ENCODE assay signal across 8 mouse cellular contexts in genomic region chr8:45358132-45358918, GRCm38 (mm10). TPM values are rescaled to one million over a fixed set of nuclear protein-coding genes. Genes with fewer than 3 reads are reported as not detected.
DNase-seq lines count a peak whose midpoint lies in the region; ATAC-seq and TF ChIP-seq lines count a peak whose summit lies in the region.

No protein-coding gene starts in this region.

- H3K4me1 ChIP-seq in ES-Bruce4 (ENCODE audit: control insufficient read depth, insufficient read depth, low read length) = no peaks in the 10 kb centered on the region
- no peaks in the 10 kb centered on the region; the same call in 1 of the 2 replicates for H3K4me1 ChIP-seq in forebrain, embryonic 11.5 days (replicated peaks; ENCODE audit: control insufficient read depth, insufficient read depth, low read length)
- H3K4me1 ChIP-seq in heart, embryonic 16.5 days (ENCODE audit: control insufficient read depth, insufficient read depth, low read length) = no peaks in the 10 kb centered on the region
- H3K4me1 ChIP-seq in liver, embryonic 16.5 days (ENCODE audit: control insufficient read depth, low read depth, low read length) = no peaks in the 10 kb centered on the region

- no peaks in the 10 kb centered on the region for H3K9me3 ChIP-seq in ES-Bruce4 (replicated peaks; ENCODE audit: control insufficient read depth, insufficient read depth, low read length, poor library complexity, severe bottlenecking)
- H3K9me3 ChIP-seq in forebrain, embryonic 11.5 days (ENCODE audit: control insufficient read depth, low read length) = no peaks in the 10 kb centered on the region
- no peaks in the 10 kb centered on the region for H3K9me3 ChIP-seq in heart, embryonic 16.5 days (replicated peaks; ENCODE audit: control insufficient read depth, low read length)
- H3K9me3 ChIP-seq in liver, embryonic 16.5 days (replicated peaks; ENCODE audit: control insufficient read depth, low read length) = no peaks in the 10 kb centered on the region

- peak overlapping the region; percentile 63 for H3K4me3 ChIP-seq in ES-Bruce4 (ENCODE audit: low read depth, low read length)
- peak overlapping the region; percentile 51 for H3K4me3 ChIP-seq in forebrain, embryonic 11.5 days (ENCODE audit: low read depth, low read length)
- H3K4me3 ChIP-seq in heart, embryonic 16.5 days (ENCODE audit: low read length) = peak overlapping the region; percentile 55
- H3K4me3 ChIP-seq in liver, embryonic 16.5 days (ENCODE audit: low read depth, low read length) = peak overlapping the region; percentile 61

- no peak for TF ChIP-seq EP300 in ES-Bruce4 (IDR thresholded peaks at IDR 0.05; ENCODE audit: insufficient read depth, low read depth, low read length)

- peak overlapping the region; percentile 83 for H3K9ac ChIP-seq in ES-Bruce4 (ENCODE audit: low read depth, poor library complexity, severe bottlenecking)
- peak overlapping the region; percentile 87 for H3K9ac ChIP-seq in forebrain, embryonic 11.5 days (ENCODE audit: low read length)
- H3K9ac ChIP-seq in heart, embryonic 16.5 days (ENCODE audit: low read length) = peak overlapping the region; percentile 76
- H3K9ac ChIP-seq in liver, embryonic 16.5 days (ENCODE audit: low read depth, low read length) = peak overlapping the region; percentile 43

- H3K4me2 ChIP-seq in forebrain, embryonic 11.5 days (ENCODE audit: low read depth, low read length, severe bottlenecking) = peak overlapping the region; percentile 96
- peak overlapping the region; percentile 88 for H3K4me2 ChIP-seq in heart, embryonic 16.5 days (ENCODE audit: low read depth, low read length)
- peak overlapping the region; percentile 55 for H3K4me2 ChIP-seq in liver, embryonic 16.5 days (ENCODE audit: low read depth, low read length)

- no peak for TF ChIP-seq CTCF in ES-Bruce4 (IDR thresholded peaks at IDR 0.05; ENCODE audit: low read depth, low read length)
- TF ChIP-seq CTCF in brain, embryonic 14.5 days (IDR thresholded peaks at IDR 0.05; ENCODE audit: borderline replicate concordance, extremely low read depth, insufficient read depth, insufficient read length) = no peak

- TF ChIP-seq POLR2A in ES-Bruce4 (IDR thresholded peaks at IDR 0.05; ENCODE audit: insufficient read depth, low read length) = no peak
- TF ChIP-seq POLR2A in brain, embryonic 14.5 days (IDR thresholded peaks at IDR 0.05; ENCODE audit: borderline replicate concordance, extremely low read depth, insufficient read depth, insufficient read length, poor library complexity, severe bottlenecking) = 0 out of 2 replicates have a peak, but pooled peaks have one; percentile 7

- WGBS in forebrain, embryonic 11.5 days = 5% methylated on average over 38 of the region's 49 CpGs
- WGBS in heart, embryonic 16.5 days = 5% methylated on average over 49 of the region's 49 CpGs
- 6% methylated on average over 49 of the region's 49 CpGs for WGBS in liver, embryonic 16.5 days (ENCODE audit: insufficient replicate concordance)

- DNase-seq in brain, embryonic 14.5 days (ENCODE audit: low read depth) = peak; percentile 80
- peak; percentile 71 for DNase-seq in forebrain, embryonic 11.5 days (ENCODE audit: low spot score)
- peak; percentile 62 for DNase-seq in kidney, postnatal 14 days
- peak; percentile 40 for DNase-seq in ovary, postnatal 36 days (ENCODE audit: low spot score)
- DNase-seq in natural killer cell, adult 2 months (ENCODE audit: low spot score in 2 of 2) = no peak

- H3K36me3 ChIP-seq in ES-Bruce4 (ENCODE audit: control insufficient read depth, insufficient read depth, low read length, poor library complexity, severe bottlenecking) = no peaks in the 10 kb centered on the region
- H3K36me3 ChIP-seq in forebrain, embryonic 11.5 days (ENCODE audit: control insufficient read depth, insufficient read depth, low read length) = no peaks in the 10 kb centered on the region
- no peaks in the 10 kb centered on the region for H3K36me3 ChIP-seq in heart, embryonic 16.5 days (ENCODE audit: control insufficient read depth, insufficient read depth)
- H3K36me3 ChIP-seq in liver, embryonic 16.5 days (ENCODE audit: control insufficient read depth, insufficient read depth) = no peaks in the 10 kb centered on the region

- no peak overlapping the region for H3K27ac ChIP-seq in ES-Bruce4 (ENCODE audit: insufficient read depth, low read length)
- no peak overlapping the region for H3K27ac ChIP-seq in forebrain, embryonic 11.5 days (ENCODE audit: low read depth, low read length)
- H3K27ac ChIP-seq in heart, embryonic 16.5 days (ENCODE audit: low read length) = no peak overlapping the region
- H3K27ac ChIP-seq in liver, embryonic 16.5 days (ENCODE audit: low read length) = no peak overlapping the region

- peak; percentile 81 for ATAC-seq in forebrain, embryonic 11.5 days (replicated peaks; ENCODE audit: low FRiP score)
- peak; percentile 52; the same call in 1 of the 2 replicates for ATAC-seq in heart, embryonic 16.5 days (replicated peaks; ENCODE audit: extremely low read depth, insufficient read depth, low FRiP score)
- ATAC-seq in liver, embryonic 16.5 days (ENCODE audit: low read depth) = peak; percentile 46; the same call in 1 of the 2 replicates

- H3K27me3 ChIP-seq in ES-Bruce4 (ENCODE audit: control insufficient read depth, insufficient read depth, low read length, poor library complexity, severe bottlenecking) = peaks cover 3% of the 10 kb centered on the region
- H3K27me3 ChIP-seq in forebrain, embryonic 11.5 days (ENCODE audit: control insufficient read depth, insufficient read depth, low read length) = no peaks in the 10 kb centered on the region
- no peaks in the 10 kb centered on the region for H3K27me3 ChIP-seq in heart, embryonic 16.5 days (ENCODE audit: control insufficient read depth, insufficient read depth, low read length)
- no peaks in the 10 kb centered on the region for H3K27me3 ChIP-seq in liver, embryonic 16.5 days (ENCODE audit: control insufficient read depth, insufficient read depth, low read depth, low read length)

RNA-seq across cellular contexts. Expression of gene Fam149a, which starts 23.8 kb away (rescaled TPM):
- polyA plus RNA-seq in ES-Bruce4 (2011; ENCODE audit: insufficient read depth, insufficient read length, low read depth, missing spikeins) = 1.7 and 2.0 TPM in 2 replicates
- polyA plus RNA-seq in brain, embryonic 14.5 days (2012; rRNA removed) = 5.1 and 7.9 TPM in 2 replicates
- polyA plus RNA-seq in forebrain, embryonic 11.5 days (2014; fragmentation: Nextera tagmentation; extraction: Ambion mirVana) = 9.5 and 10.0 TPM in 2 replicates
- polyA plus RNA-seq in heart, embryonic 16.5 days (2015; fragmentation: Nextera tagmentation; extraction: Ambion mirVana) = 3.0 and 3.4 TPM in 2 replicates
- polyA plus RNA-seq in liver, embryonic 16.5 days (2015; fragmentation: Nextera tagmentation; extraction: Ambion mirVana) = 1.6 and 1.8 TPM in 2 replicates

RNA-seq across cellular contexts. Expression of gene Cyp4v3, which starts 25.3 kb away (rescaled TPM):
- 0.63 and 0.87 TPM in 2 replicates for polyA plus RNA-seq in ES-Bruce4 (2011; ENCODE audit: insufficient read depth, insufficient read length, low read depth, missing spikeins)
- 0.82 and 1.3 TPM in 2 replicates for polyA plus RNA-seq in brain, embryonic 14.5 days (2012; rRNA removed)
- polyA plus RNA-seq in forebrain, embryonic 11.5 days (2014; fragmentation: Nextera tagmentation; extraction: Ambion mirVana) = 0.69 and 1.6 TPM in 2 replicates
- 0.81 and 1.1 TPM in 2 replicates for polyA plus RNA-seq in heart, embryonic 16.5 days (2015; fragmentation: Nextera tagmentation; extraction: Ambion mirVana)
- 6.4 and 6.5 TPM in 2 replicates for polyA plus RNA-seq in liver, embryonic 16.5 days (2015; fragmentation: Nextera tagmentation; extraction: Ambion mirVana)

RNA-seq across cellular contexts. Expression of gene Gm45753, which starts 50.1 kb away (rescaled TPM):
- polyA plus RNA-seq in ES-Bruce4 (2011; ENCODE audit: insufficient read depth, insufficient read length, low read depth, missing spikeins) = not detected in 2 replicates
- not detected in 2 replicates for polyA plus RNA-seq in brain, embryonic 14.5 days (2012; rRNA removed)
- polyA plus RNA-seq in forebrain, embryonic 11.5 days (2014; fragmentation: Nextera tagmentation; extraction: Ambion mirVana) = not detected in 2 replicates
- 0.11 TPM in 1 of 2 replicates, not detected in the other for polyA plus RNA-seq in heart, embryonic 16.5 days (2015; fragmentation: Nextera tagmentation; extraction: Ambion mirVana)
- polyA plus RNA-seq in liver, embryonic 16.5 days (2015; fragmentation: Nextera tagmentation; extraction: Ambion mirVana) = 21.6 and 26.5 TPM in 2 replicates

RNA-seq across cellular contexts. Expression of gene Tlr3, which starts 52.6 kb away (rescaled TPM):
- polyA plus RNA-seq in ES-Bruce4 (2011; ENCODE audit: insufficient read depth, insufficient read length, low read depth, missing spikeins) = 0.53 and 2.0 TPM in 2 replicates
- polyA plus RNA-seq in brain, embryonic 14.5 days (2012; rRNA removed) = 1.2 and 1.3 TPM in 2 replicates
- 0.86 and 1.3 TPM in 2 replicates for polyA plus RNA-seq in forebrain, embryonic 11.5 days (2014; fragmentation: Nextera tagmentation; extraction: Ambion mirVana)
- polyA plus RNA-seq in heart, embryonic 16.5 days (2015; fragmentation: Nextera tagmentation; extraction: Ambion mirVana) = 2.0 and 3.2 TPM in 2 replicates
- polyA plus RNA-seq in liver, embryonic 16.5 days (2015; fragmentation: Nextera tagmentation; extraction: Ambion mirVana) = 0.92 and 1.0 TPM in 2 replicates

Comparison
In these comparisons a context has a peak if more than half of its experiments do, and no peak if none do; other contexts are left out.
1. DNase-seq: peak in brain, embryonic 14.5 days (single experiment), forebrain, embryonic 11.5 days (single experiment), kidney, postnatal 14 days (single experiment) and ovary, postnatal 36 days (single experiment); none in natural killer cell, adult 2 months (0 of 2).
2. RNA of gene Gm45753, which starts 50.1 kb away (polyA plus RNA-seq): 21.6 to 26.5 TPM in liver, embryonic 16.5 days; 0.11 TPM in heart, embryonic 16.5 days, not detected in ES-Bruce4, not detected in brain, embryonic 14.5 days and not detected in forebrain, embryonic 11.5 days; every median in the first group is over 10 times any median in the second.
3. Peak in every context shown above with its lines, with median percentiles within 50 percentile points of each other: H3K4me3 ChIP-seq, H3K9ac ChIP-seq, ATAC-seq and H3K4me2 ChIP-seq.